ENCODE assay signal across 28 mouse cellular contexts in genomic region chr8:57409333-57409732, GRCm38 (mm10). TPM values are rescaled to one million over a fixed set of nuclear protein-coding genes. Genes with fewer than 3 reads are reported as not detected.
A peak's percentile ranks its signal among the peaks of the same experiment; 100 is the strongest.
DNase-seq lines count a peak whose midpoint lies in the region; ATAC-seq and TF ChIP-seq lines count a peak whose summit lies in the region.
"Had no signal": no experiment of that assay in that cellular context is flagged by ENCODE, and none has a peak within 500 bp of the region (broad histone marks: within the 10 kb centered on the region; RNA-seq: fewer than 3 reads in every experiment).

No protein-coding gene starts in this region.

- no peak for DNase-seq in hindbrain, embryonic 10.5 days (ENCODE audit: low spot score)
- DNase-seq in kidney, postnatal 0 days (ENCODE audit: low spot score) = peak; percentile 65
- no peak for DNase-seq in kidney, adult 11 months
- DNase-seq in lung, postnatal 4 days = no peak
- DNase-seq: adrenal gland, adult 8-10 months; B cell, adult 2 months; cerebellum, adult 11-12 months; cerebellum, postnatal 14 days; gastrocnemius, postnatal 14 days; heart, adult 2 months; kidney, adult 18-20 months; layer of hippocampus, adult 9-11 months; lung, postnatal 10 days had no signal

- H3K4me1 ChIP-seq in hindbrain, embryonic 10.5 days (replicated peaks) = peaks cover 34% of the 10 kb centered on the region
- peaks cover 16% of the 10 kb centered on the region for H3K4me1 ChIP-seq in hindbrain, embryonic 13.5 days (replicated peaks)
- no peaks in the 10 kb centered on the region for H3K4me1 ChIP-seq in kidney, postnatal 0 days (replicated peaks; ENCODE audit: insufficient read depth, low read length)
- peaks cover 22% of the 10 kb centered on the region for H3K4me1 ChIP-seq in midbrain, embryonic 12.5 days
- H3K4me1 ChIP-seq in stomach, embryonic 14.5 days (ENCODE audit: control insufficient read depth, insufficient read depth, low read length) = peaks cover 6% of the 10 kb centered on the region; the same call in 1 of the 2 replicates

- TF ChIP-seq CTCF in kidney, postnatal 0 days (IDR thresholded peaks at IDR 0.05; ENCODE audit: low read depth) = no peak

- ATAC-seq in hindbrain, embryonic 13.5 days (ENCODE audit: low FRiP score) = no peak
- peak; percentile 43; the same call in 1 of the 2 replicates for ATAC-seq in kidney, postnatal 0 days (replicated peaks; ENCODE audit: low FRiP score, low read depth)
- ATAC-seq in midbrain, embryonic 12.5 days (ENCODE audit: low FRiP score, low read depth) = peak; percentile 55
- ATAC-seq in stomach, embryonic 14.5 days (ENCODE audit: insufficient number of reproducible peaks, insufficient read depth, low FRiP score, low read depth) = no peak
- no peak for ATAC-seq in activated CD4-positive, CD25-positive, alpha-beta regulatory T cell, adult 4 months
- ATAC-seq: Patski had no signal

- H3K27ac ChIP-seq in hindbrain, embryonic 10.5 days = peak overlapping the region; percentile 31; the same call in 1 of the 2 replicates
- no peak overlapping the region for H3K27ac ChIP-seq in hindbrain, embryonic 13.5 days
- no peak overlapping the region for H3K27ac ChIP-seq in kidney, postnatal 0 days
- peak overlapping the region; percentile 79 for H3K27ac ChIP-seq in midbrain, embryonic 12.5 days (replicated peaks)
- H3K27ac ChIP-seq in stomach, embryonic 14.5 days (ENCODE audit: low read length) = peak overlapping the region; percentile 39; the same call in 1 of the 2 replicates
- H3K27ac ChIP-seq: embryonic facial prominence, embryonic 12.5 days; heart, adult 2 months; heart, embryonic 13.5 days; hindbrain, embryonic 14.5 days; left cerebral cortex, adult 2 months had no signal

- peaks cover 58% of the 10 kb centered on the region for H3K27me3 ChIP-seq in hindbrain, embryonic 10.5 days (ENCODE audit: insufficient read depth, poor library complexity, severe bottlenecking)
- H3K27me3 ChIP-seq in hindbrain, embryonic 13.5 days = peaks cover 22% of the 10 kb centered on the region
- 0 out of 2 replicates have a peak, but pooled peaks cover 6% of the 10 kb centered on the region for H3K27me3 ChIP-seq in kidney, postnatal 0 days (ENCODE audit: insufficient read depth, low read length)
- peaks cover 27% of the 10 kb centered on the region for H3K27me3 ChIP-seq in midbrain, embryonic 12.5 days
- H3K27me3 ChIP-seq in stomach, embryonic 14.5 days (ENCODE audit: control insufficient read depth, insufficient read depth, low read length) = no peaks in the 10 kb centered on the region
- H3K27me3 ChIP-seq: CH12.LX had no signal

- H3K4me3 ChIP-seq in hindbrain, embryonic 10.5 days = no peak overlapping the region
- no peak overlapping the region for H3K4me3 ChIP-seq in hindbrain, embryonic 13.5 days
- H3K4me3 ChIP-seq in kidney, postnatal 0 days (replicated peaks; ENCODE audit: low read depth, low read length) = no peak overlapping the region
- H3K4me3 ChIP-seq in midbrain, embryonic 12.5 days = no peak overlapping the region
- no peak overlapping the region for H3K4me3 ChIP-seq in stomach, embryonic 14.5 days (ENCODE audit: low read depth, low read length)
- H3K4me3 ChIP-seq: embryonic facial prominence, embryonic 12.5 days; erythroblast, embryonic 14.5 days; heart, adult 2 months; heart, embryonic 13.5 days had no signal

- no peaks in the 10 kb centered on the region for H3K9me3 ChIP-seq in hindbrain, embryonic 10.5 days
- no peaks in the 10 kb centered on the region for H3K9me3 ChIP-seq in hindbrain, embryonic 13.5 days
- H3K9me3 ChIP-seq in kidney, postnatal 0 days (replicated peaks; ENCODE audit: low read length) = no peaks in the 10 kb centered on the region
- H3K9me3 ChIP-seq in midbrain, embryonic 12.5 days = no peaks in the 10 kb centered on the region
- no peaks in the 10 kb centered on the region for H3K9me3 ChIP-seq in stomach, embryonic 14.5 days (ENCODE audit: control insufficient read depth, low read depth, low read length)
- H3K9me3 ChIP-seq: embryonic facial prominence, embryonic 12.5 days; forebrain, embryonic 12.5 days; G1E; heart, embryonic 13.5 days had no signal

- no peak overlapping the region for H3K9ac ChIP-seq in hindbrain, embryonic 13.5 days
- H3K9ac ChIP-seq in kidney, postnatal 0 days (ENCODE audit: low read depth, low read length) = no peak overlapping the region
- no peak overlapping the region for H3K9ac ChIP-seq in midbrain, embryonic 12.5 days (replicated peaks)
- no peak overlapping the region for H3K9ac ChIP-seq in stomach, embryonic 14.5 days (replicated peaks; ENCODE audit: low read depth, low read length)
- H3K9ac ChIP-seq: embryonic facial prominence, embryonic 12.5 days; forebrain, embryonic 12.5 days; hindbrain, embryonic 14.5 days had no signal

- WGBS in hindbrain, embryonic 10.5 days = 31% methylated on average over 2 of the region's 2 CpGs
- WGBS in hindbrain, embryonic 13.5 days = 39% methylated on average over 2 of the region's 2 CpGs
- WGBS in kidney, postnatal 0 days = 25% methylated on average over 2 of the region's 2 CpGs
- 8% methylated on average over 2 of the region's 2 CpGs for WGBS in midbrain, embryonic 12.5 days
- 61% methylated on average over 2 of the region's 2 CpGs for WGBS in stomach, embryonic 14.5 days

- H3K36me3 ChIP-seq in hindbrain, embryonic 10.5 days = no peaks in the 10 kb centered on the region
- no peaks in the 10 kb centered on the region for H3K36me3 ChIP-seq in hindbrain, embryonic 13.5 days
- H3K36me3 ChIP-seq in kidney, postnatal 0 days (ENCODE audit: insufficient read depth, low read length) = no peaks in the 10 kb centered on the region
- H3K36me3 ChIP-seq in midbrain, embryonic 12.5 days = no peaks in the 10 kb centered on the region
- H3K36me3 ChIP-seq in stomach, embryonic 14.5 days (ENCODE audit: control insufficient read depth, insufficient read depth, low read length) = no peaks in the 10 kb centered on the region
- H3K36me3 ChIP-seq: embryonic facial prominence, embryonic 12.5 days; forebrain, embryonic 12.5 days; G1E; heart, embryonic 13.5 days had no signal

- no peak overlapping the region for H3K4me2 ChIP-seq in hindbrain, embryonic 13.5 days
- no peak overlapping the region for H3K4me2 ChIP-seq in kidney, postnatal 0 days (ENCODE audit: low read length)
- 0 out of 2 replicates have a peak overlapping the region, but pooled peaks have one; percentile 51 for H3K4me2 ChIP-seq in midbrain, embryonic 12.5 days (replicated peaks)
- H3K4me2 ChIP-seq in stomach, embryonic 14.5 days (replicated peaks; ENCODE audit: low read depth, low read length) = no peak overlapping the region

RNA-seq across cellular contexts. Expression of gene Scrg1, which starts 46.4 kb away (rescaled TPM):
- polyA plus RNA-seq in hindbrain, embryonic 10.5 days (2016; fragmentation: Nextera tagmentation; extraction: Ambion mirVana) = 0.61 and 0.90 TPM in 2 replicates
- 1.4 and 2.4 TPM in 2 replicates for polyA plus RNA-seq in hindbrain, embryonic 13.5 days (2015; fragmentation: Nextera tagmentation; extraction: Ambion mirVana)
- not detected in 2 replicates for polyA plus RNA-seq in kidney, postnatal 0 days (2015; fragmentation: Nextera tagmentation; extraction: Ambion mirVana)
- polyA plus RNA-seq in midbrain, embryonic 12.5 days (2016; fragmentation: Nextera tagmentation; extraction: Ambion mirVana) = 0.69 TPM in 1 of 2 replicates, not detected in the other
- 0.64 and 0.91 TPM in 2 replicates for polyA plus RNA-seq in stomach, embryonic 14.5 days (2014; fragmentation: Nextera tagmentation; extraction: Ambion mirVana)
- polyA plus RNA-seq in activated CD4-positive, CD25-positive, alpha-beta regulatory T cell, adult 4 months (2017; shearing (Covaris generic)) = not detected
- polyA plus RNA-seq: erythroblast, embryonic 14.5 days; G1E; liver, adult 2 months; Patski; testis, adult 2 months had no signal

Comparison
In these comparisons a context has a peak if more than half of its experiments do, and no peak if none do; other contexts are left out.
1. H3K27ac ChIP-seq: peak in hindbrain, embryonic 10.5 days (single experiment), midbrain, embryonic 12.5 days (single experiment) and stomach, embryonic 14.5 days (single experiment); none in hindbrain, embryonic 13.5 days (single experiment) and kidney, postnatal 0 days (single experiment).
2. ATAC-seq: peak in kidney, postnatal 0 days (single experiment) and midbrain, embryonic 12.5 days (single experiment); none in hindbrain, embryonic 13.5 days (single experiment), stomach, embryonic 14.5 days (single experiment) and activated CD4-positive, CD25-positive, alpha-beta regulatory T cell, adult 4 months (single experiment).